Mouse (Mus musculus): Measurements from ENCODE around the gene Ces1h.

Ces1h gene

GRCm38 (mm10) chr8:93379625-93380024, at the start of gene Ces1h:
Gene Ces1h (minus strand): TSS chr8:93379725.
- DNase-seq = no peak

GRCm38 (mm10) chr8:93427195-93427594, 47.7 kb upstream of the Ces1h start:
- peak in 1 of 2 experiments; percentile 29 for DNase-seq

DNA sequence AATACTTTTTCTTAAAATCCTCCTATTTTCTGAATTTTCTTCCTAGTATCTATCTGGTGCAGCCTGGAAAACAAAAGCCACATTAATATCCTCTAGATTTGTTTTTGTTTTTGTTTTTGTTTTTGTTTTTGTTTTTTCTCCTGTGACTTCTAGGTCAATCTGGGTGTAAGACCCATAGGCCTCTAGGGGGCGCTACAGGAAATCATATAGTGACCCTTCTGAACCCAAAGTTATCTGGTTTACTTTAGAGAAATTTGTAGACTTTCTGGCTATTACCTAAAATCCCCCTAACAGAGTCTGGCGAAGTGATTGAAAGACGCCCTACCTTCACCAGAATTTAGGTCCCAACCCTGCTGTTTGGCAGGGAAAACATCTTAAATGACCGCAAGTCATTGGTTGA, 35.9 kb upstream of the Ces1h start:
- DNase-seq = no peak

DNA sequence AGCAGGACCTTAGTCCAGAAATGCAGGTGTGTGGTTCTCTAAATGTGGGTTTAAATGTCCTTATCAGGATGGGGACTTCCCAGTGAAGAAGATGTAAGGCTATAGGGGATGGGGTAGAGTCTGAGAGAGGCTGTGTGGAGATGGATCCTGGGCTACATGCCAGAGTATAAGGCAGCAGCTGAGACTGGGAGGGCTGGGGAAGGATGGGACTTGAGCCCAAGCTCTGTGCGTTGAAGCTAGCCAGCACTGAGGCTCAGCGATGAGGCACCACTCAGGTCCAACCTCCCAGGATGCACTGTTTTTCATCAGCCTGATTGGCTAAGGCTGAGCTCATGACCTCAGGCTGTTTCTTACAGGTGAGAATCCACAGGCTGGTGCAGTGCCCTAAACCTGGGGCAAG, 29.3 kb upstream of the Ces1h start:
- DNase-seq = no peak

DNA sequence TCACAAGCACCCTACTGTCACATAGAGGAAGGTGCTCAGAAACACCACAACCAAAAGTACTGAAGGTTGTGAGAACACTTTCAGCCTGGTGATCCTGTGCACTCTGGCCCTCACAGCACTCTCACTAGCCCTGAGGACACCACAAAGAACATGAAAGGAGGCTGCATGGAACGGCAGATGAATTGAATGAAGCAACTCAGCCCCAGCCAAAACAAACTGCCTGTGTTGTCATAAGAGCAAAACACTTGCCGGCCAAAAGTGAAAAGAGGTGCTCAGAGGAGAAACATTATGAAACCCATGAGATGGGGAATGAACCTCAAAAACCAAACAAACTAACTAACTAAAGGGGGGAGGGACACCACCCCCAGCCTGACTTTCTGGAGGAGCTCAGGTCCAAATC, 20.2 kb upstream of the Ces1h start:
- DNase-seq = no peak

GRCm38 (mm10) chr8:93398044-93398443, 18.5 kb upstream of the Ces1h start:
- peak; percentile 16 for DNase-seq

DNA sequence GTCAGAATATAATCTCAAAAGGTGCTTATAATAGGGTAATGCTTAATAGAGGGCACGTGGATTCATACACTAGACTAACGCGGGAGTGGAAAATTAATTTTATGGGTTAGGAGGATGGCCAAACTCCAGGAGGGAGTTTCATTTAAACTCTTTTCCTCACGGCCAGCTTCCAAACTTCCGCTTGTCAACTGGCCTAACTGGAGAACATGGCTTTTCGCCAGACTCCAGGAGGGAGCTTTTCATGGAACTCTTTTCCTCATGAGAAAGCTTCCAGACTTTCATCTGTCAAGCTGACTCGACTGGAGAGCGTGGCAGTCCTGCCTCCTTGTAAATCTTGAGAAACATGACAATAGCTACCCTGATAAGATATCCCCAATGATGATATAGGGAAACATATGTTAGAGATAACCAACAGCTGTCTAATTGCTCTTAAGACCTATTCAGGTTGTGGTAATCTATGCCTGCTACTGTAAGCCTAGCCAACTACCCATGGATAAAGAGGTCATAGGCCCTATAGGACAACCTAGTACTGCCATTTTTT, 14.6 kb upstream of the Ces1h start:
- peak; percentile 7 to 18 for DNase-seq

- DNase-seq = no peak
These were observed 10.0 kb downstream of the Ces1h start for GRCm38 (mm10) chr8:93369481-93369880.

DNA sequence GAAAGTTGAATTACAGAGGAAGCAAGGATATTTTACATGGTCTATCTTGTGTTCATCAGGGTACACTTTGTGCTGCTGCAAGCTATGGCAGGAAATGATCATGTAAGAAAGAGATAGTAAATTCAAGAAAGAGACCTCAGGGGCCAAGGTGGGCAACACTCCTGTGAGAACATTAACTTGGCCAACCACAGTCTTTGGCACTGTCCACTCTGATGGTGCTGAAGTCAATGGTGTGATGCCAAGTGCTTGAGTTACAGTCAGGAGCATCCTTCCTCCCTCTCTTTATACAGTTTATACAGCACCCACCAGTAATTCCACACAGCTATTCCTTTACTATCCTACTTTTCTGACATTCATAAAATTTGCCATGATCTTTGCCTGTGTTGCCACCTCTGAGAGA, 19.4 kb downstream of the Ces1h start:
- DNase-seq = no peak

DNA sequence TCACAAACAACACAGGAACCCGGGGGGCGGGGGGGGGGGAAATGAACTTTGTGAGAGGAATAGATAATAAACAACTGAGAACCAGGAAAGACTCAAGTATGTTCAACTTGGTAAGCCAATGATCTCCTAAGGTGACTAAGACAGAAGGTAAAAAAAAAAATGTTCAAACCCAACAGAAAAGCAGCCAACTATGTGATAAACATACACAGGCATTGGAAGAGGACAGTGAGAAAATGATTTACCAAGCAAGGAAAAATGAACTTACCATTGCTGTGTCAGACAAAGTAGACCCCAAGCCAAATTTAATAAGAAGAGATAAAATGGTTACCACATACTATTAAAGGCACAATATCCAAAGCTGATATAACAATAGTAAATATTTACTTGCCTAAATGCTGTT, 40.0 kb downstream of the Ces1h start:
- no peak for DNase-seq

DNA sequence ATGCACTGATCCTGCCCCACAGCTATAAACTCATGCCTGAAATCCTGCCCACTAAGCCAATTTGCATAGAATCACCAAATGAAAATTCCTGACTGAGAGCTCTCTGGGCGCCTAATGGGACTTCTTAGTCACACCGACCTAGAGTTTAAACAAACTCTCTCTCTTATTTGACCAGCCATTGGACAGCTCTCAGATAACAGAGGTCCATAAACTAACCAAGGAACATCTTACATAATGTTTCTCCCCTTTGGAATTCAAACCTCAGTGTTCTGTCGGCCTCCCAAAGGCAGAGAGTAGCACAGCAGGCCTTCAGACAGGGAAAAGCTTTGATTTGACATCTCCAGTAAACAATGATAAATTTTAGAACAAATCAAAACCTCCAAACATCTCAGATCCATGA, 42.3 kb downstream of the Ces1h start, which contains the start of gene Ces1g:
Gene Ces1g (minus strand): TSS at position 102 of the 400 bp plus-strand sequence.
- DNase-seq = no peak

GRCm38 (mm10) chr8:93332703-93333102, 46.8 kb downstream of the Ces1h start:
- DNase-seq = no peak

DNA sequence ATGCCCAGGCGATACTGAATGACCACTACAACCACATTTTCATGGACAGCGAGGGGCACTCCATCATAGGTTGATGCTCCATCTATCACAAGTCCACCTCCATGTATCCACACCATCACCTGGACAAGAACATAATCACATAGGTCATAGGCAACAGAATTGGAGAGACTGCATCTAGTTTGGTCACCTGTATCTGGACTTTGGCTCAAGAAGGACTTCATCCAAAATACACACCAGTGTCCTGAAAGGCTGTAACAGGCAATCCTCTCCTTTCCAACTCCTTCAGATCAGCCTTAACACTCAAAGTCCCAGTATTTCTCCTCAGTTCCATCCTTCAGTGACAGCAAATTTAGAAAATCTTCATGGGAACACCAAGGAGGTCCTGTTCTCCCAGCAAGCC, 48.4 kb downstream of the Ces1h start:
- DNase-seq = no peak

DNA sequence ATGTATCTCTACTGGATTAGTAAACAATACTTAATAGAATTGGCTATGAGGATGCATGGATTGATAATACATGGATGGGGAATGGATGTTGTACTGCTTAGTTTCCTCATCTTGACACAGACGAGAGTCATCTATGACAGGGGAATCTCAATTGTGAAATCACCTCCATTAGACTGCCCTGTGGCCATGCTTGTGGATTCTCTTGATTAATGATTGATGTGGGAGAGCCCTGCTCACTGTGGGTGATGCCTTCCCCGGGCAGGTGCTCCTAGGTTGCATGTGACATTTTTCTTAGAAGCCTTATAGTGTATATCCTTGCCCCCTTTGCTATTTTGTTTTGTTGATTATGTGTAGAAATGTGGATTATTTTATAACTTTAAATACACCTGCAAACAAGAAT, 54.4 kb downstream of the Ces1h start:
- DNase-seq = no peak

DNA sequence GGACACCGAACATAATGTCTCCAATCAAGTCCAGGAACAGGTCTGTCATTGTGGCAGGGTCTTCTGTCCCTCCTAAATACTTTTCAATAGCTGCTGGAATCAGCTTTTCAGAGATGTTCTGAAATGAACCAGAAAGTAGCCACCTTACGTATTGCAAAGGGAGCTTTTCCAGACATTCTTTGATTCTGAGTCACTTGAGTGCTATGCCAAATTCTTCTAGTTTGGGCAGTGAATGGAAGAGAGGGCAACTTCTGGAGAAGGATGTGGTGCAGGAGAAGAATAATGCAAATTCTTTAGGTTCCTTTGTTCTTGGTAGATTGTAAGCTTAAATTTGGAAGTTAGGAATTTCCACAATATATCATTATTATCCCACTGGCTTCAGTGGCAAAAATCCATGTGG, 62.5 kb downstream of the Ces1h start:
- DNase-seq = no peak

- no peak for DNase-seq
These were observed 64.0 kb downstream of the Ces1h start for GRCm38 (mm10) chr8:93315557-93315956.

Data from cerebellum, postnatal 14 days (tissue).